Mouse (Mus musculus) lung, postnatal 0 days (tissue): Measurements from ENCODE around the gene Inpp4a.

Experiments used
- CTCF ChIP-seq: IDR thresholded peaks from 2 replicates; pipeline ENCODE4 v1.5.1; 2016; ENCODE audit warnings: antibody characterized with exemption, mild to moderate bottlenecking
- EP300 ChIP-seq: IDR thresholded peaks from 2 replicates; pipeline ENCODE4 v1.6.1; 2016; ENCODE audit warnings: antibody characterized with exemption, mild to moderate bottlenecking, control low read depth

- TF ChIP-seq CTCF (no peak), EP300 (no peak)
These were observed 143.5 kb downstream of the Inpp4a start for GRCm38 (mm10) chr1:37442848-37443835.
